Comparison of ENCODE assay signal across 11 mouse cellular contexts in the genomic region with DNA sequence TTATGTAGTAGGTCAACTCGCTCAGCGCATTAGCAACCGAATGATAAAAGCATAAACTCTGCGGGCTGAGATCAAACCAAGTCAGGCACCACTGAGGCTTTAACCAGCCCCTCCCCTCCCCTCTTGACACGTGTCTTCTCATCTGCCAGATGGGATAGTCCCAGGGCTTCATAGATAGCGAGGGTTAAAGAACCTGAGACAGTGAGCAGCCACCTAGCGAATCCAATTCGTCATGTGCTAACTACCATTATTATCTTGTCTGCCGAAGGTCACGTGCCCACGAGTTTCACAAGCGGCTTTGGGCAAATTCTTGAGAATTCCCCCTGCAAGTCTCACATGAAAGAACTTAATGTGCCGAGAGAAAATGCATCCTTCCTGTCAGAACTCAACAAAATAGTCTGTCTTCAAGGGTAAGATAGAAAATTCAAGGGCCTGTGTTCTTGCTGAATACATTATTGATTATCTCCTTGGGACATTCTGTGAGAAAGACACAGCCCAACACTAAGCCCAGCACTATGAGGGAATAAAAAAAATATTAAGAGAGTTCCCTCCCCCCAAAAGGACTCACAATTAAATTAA. TPM values are rescaled to one million over a fixed set of nuclear protein-coding genes. Genes with fewer than 3 reads are reported as not detected.
A peak's percentile ranks its signal among the peaks of the same experiment; 100 is the strongest.
DNase-seq lines count a peak whose midpoint lies in the region; ATAC-seq lines count a peak whose summit lies in the region.
"Had no signal": no experiment of that assay in that cellular context is flagged by ENCODE, and none has a peak within 500 bp of the region (broad histone marks: within the 10 kb centered on the region; RNA-seq: fewer than 3 reads in every experiment).

No protein-coding gene starts in this region.

- DNase-seq in adrenal gland, postnatal 14 days, result peak; percentile 35
- DNase-seq in adrenal gland, postnatal 4 days (ENCODE audit: low spot score in 2 of 2), result no peak
- DNase-seq in neural tube, embryonic 11.5 days (ENCODE audit: low spot score), result peak; percentile 27
- DNase-seq in neural tube, embryonic 10.5 days (ENCODE audit: extremely low spot score, low spot score), result no peak
- no peak for DNase-seq in cerebellum, adult 8-10 months
- DNase-seq in right cerebral cortex, adult 2 months (ENCODE audit: low spot score in 2 of 2), result no peak
- DNase-seq: kidney, postnatal 25 days had no signal

- no peaks in the 10 kb centered on the region for H3K27me3 ChIP-seq in neural tube, embryonic 11.5 days (ENCODE audit: control insufficient read depth, insufficient read depth, low read length)
- no peaks in the 10 kb centered on the region for H3K27me3 ChIP-seq in hindbrain, embryonic 15.5 days
- no peaks in the 10 kb centered on the region for H3K27me3 ChIP-seq in neural tube, embryonic 15.5 days (replicated peaks)
- H3K27me3 ChIP-seq: limb, embryonic 15.5 days had no signal

- H3K4me3 ChIP-seq in neural tube, embryonic 11.5 days (ENCODE audit: low read depth, low read length), result no peak overlapping the region
- H3K4me3 ChIP-seq in hindbrain, embryonic 15.5 days, result no peak overlapping the region
- no peak overlapping the region for H3K4me3 ChIP-seq in neural tube, embryonic 15.5 days (replicated peaks)
- H3K4me3 ChIP-seq: limb, embryonic 15.5 days had no signal

- H3K9ac ChIP-seq in neural tube, embryonic 11.5 days (ENCODE audit: low read length), result no peak overlapping the region
- H3K9ac ChIP-seq in hindbrain, embryonic 15.5 days, result no peak overlapping the region
- H3K9ac ChIP-seq in neural tube, embryonic 15.5 days (replicated peaks), result no peak overlapping the region
- H3K9ac ChIP-seq: limb, embryonic 15.5 days had no signal

- H3K4me2 ChIP-seq in neural tube, embryonic 11.5 days (ENCODE audit: low read depth), result no peak overlapping the region
- H3K4me2 ChIP-seq in hindbrain, embryonic 15.5 days, result peak overlapping the region; percentile 81; the same call in 1 of the 2 replicates
- H3K4me2 ChIP-seq in neural tube, embryonic 15.5 days, result peak overlapping the region; percentile 36

- no peaks in the 10 kb centered on the region for H3K9me3 ChIP-seq in neural tube, embryonic 11.5 days (ENCODE audit: control insufficient read depth, low read length)
- H3K9me3 ChIP-seq in hindbrain, embryonic 15.5 days, result no peaks in the 10 kb centered on the region
- no peaks in the 10 kb centered on the region for H3K9me3 ChIP-seq in neural tube, embryonic 15.5 days (replicated peaks)
- H3K9me3 ChIP-seq: limb, embryonic 15.5 days had no signal

- no peak for ATAC-seq in neural tube, embryonic 11.5 days (ENCODE audit: insufficient read depth, low FRiP score, low TSS enrichment)
- ATAC-seq in hindbrain, embryonic 15.5 days (ENCODE audit: low FRiP score, low read depth), result no peak
- ATAC-seq in neural tube, embryonic 15.5 days (ENCODE audit: low FRiP score), result no peak

- 49% methylated on average over 13 of the region's 13 CpGs for WGBS in neural tube, embryonic 11.5 days
- WGBS in hindbrain, embryonic 15.5 days, result 30% methylated on average over 13 of the region's 13 CpGs
- WGBS in neural tube, embryonic 15.5 days, result 31% methylated on average over 13 of the region's 13 CpGs

- H3K36me3 ChIP-seq in neural tube, embryonic 11.5 days (ENCODE audit: control insufficient read depth, insufficient read depth, low read length), result peaks cover 5% of the 10 kb centered on the region; the same call in 1 of the 2 replicates
- peaks cover 12% of the 10 kb centered on the region for H3K36me3 ChIP-seq in hindbrain, embryonic 15.5 days
- peaks cover 21% of the 10 kb centered on the region for H3K36me3 ChIP-seq in neural tube, embryonic 15.5 days

- H3K4me1 ChIP-seq in neural tube, embryonic 11.5 days (ENCODE audit: control insufficient read depth, insufficient read depth, low read length), result peaks cover 16% of the 10 kb centered on the region
- H3K4me1 ChIP-seq in hindbrain, embryonic 15.5 days (replicated peaks), result peaks cover 40% of the 10 kb centered on the region
- peaks cover 48% of the 10 kb centered on the region for H3K4me1 ChIP-seq in neural tube, embryonic 15.5 days

- no peak overlapping the region for H3K27ac ChIP-seq in neural tube, embryonic 11.5 days (ENCODE audit: low read depth, low read length)
- no peak overlapping the region; the same call in 1 of the 2 replicates for H3K27ac ChIP-seq in hindbrain, embryonic 15.5 days (replicated peaks)
- peak overlapping the region; percentile 23; the same call in 1 of the 2 replicates for H3K27ac ChIP-seq in neural tube, embryonic 15.5 days (replicated peaks)
- H3K27ac ChIP-seq: limb, embryonic 15.5 days had no signal

RNA-seq across cellular contexts. Expression of a gene that starts 15.8 kb away (rescaled TPM):
- total RNA-seq in adrenal gland, postnatal 14 days (2021), result 30.9 and 35.0 TPM in 2 replicates
- 10 to 100 TPM; 39.7 to 43.6 TPM for total RNA-seq in adrenal gland, postnatal 4 days (2021)
- 2.3 and 3.0 TPM in 2 replicates for polyA plus RNA-seq in neural tube, embryonic 11.5 days (2014; fragmentation: Nextera tagmentation; extraction: Ambion mirVana)
- 25.7 and 29.1 TPM in 2 replicates for polyA plus RNA-seq in hindbrain, embryonic 15.5 days (2015; fragmentation: Nextera tagmentation; extraction: Ambion mirVana)
- 28.7 and 31.1 TPM in 2 replicates for polyA plus RNA-seq in neural tube, embryonic 15.5 days (2015; fragmentation: Nextera tagmentation; extraction: Ambion mirVana)
- total RNA-seq: monocyte, adult 5-6 weeks had no signal

RNA-seq across cellular contexts. Expression of a gene that starts 16.5 kb away (rescaled TPM):
- 5.3 and 6.1 TPM in 2 replicates for total RNA-seq in adrenal gland, postnatal 14 days (2021)
- total RNA-seq in adrenal gland, postnatal 4 days (2021), result 1 to 10 TPM; 5.2 to 5.5 TPM
- polyA plus RNA-seq in neural tube, embryonic 11.5 days (2014; fragmentation: Nextera tagmentation; extraction: Ambion mirVana), result 0.37 and 0.53 TPM in 2 replicates
- 2.8 and 3.8 TPM in 2 replicates for polyA plus RNA-seq in hindbrain, embryonic 15.5 days (2015; fragmentation: Nextera tagmentation; extraction: Ambion mirVana)
- 3.1 and 3.4 TPM in 2 replicates for polyA plus RNA-seq in neural tube, embryonic 15.5 days (2015; fragmentation: Nextera tagmentation; extraction: Ambion mirVana)
- total RNA-seq: monocyte, adult 5-6 weeks had no signal

RNA-seq across cellular contexts. Expression of a gene that starts 43.1 kb away (rescaled TPM):
- 11.2 and 14.3 TPM in 2 replicates for total RNA-seq in adrenal gland, postnatal 14 days (2021)
- 10 to 100 TPM; 18.0 TPM for total RNA-seq in adrenal gland, postnatal 4 days (2021)
- polyA plus RNA-seq in neural tube, embryonic 11.5 days (2014; fragmentation: Nextera tagmentation; extraction: Ambion mirVana), result 4.9 and 5.3 TPM in 2 replicates
- 1.1 and 1.6 TPM in 2 replicates for polyA plus RNA-seq in hindbrain, embryonic 15.5 days (2015; fragmentation: Nextera tagmentation; extraction: Ambion mirVana)
- 1.4 and 4.0 TPM in 2 replicates for polyA plus RNA-seq in neural tube, embryonic 15.5 days (2015; fragmentation: Nextera tagmentation; extraction: Ambion mirVana)

Comparison
In these comparisons a context has a peak if more than half of its experiments do, and no peak if none do; other contexts are left out.
1. DNase-seq: peak in adrenal gland, postnatal 14 days (single experiment) and neural tube, embryonic 11.5 days (single experiment); none in adrenal gland, postnatal 4 days (0 of 2), neural tube, embryonic 10.5 days (single experiment), cerebellum, adult 8-10 months (single experiment) and right cerebral cortex, adult 2 months (0 of 2).